Mouse (Mus musculus) stomach, postnatal 0 days (tissue): ENCODE measurements around the gene Gnb1l.

Experiments used
- CTCF ChIP-seq: IDR thresholded peaks from 2 replicates; pipeline ENCODE4 v1.5.1; 2016; ENCODE audit warnings: antibody characterized with exemption, low read depth, mild to moderate bottlenecking, moderate library complexity
- EP300 ChIP-seq: optimal IDR thresholded peaks from 2 replicates; pipeline ENCODE3; 2016; ENCODE audit warnings: antibody characterized with exemption

- TF ChIP-seq EP300 (no peak), CTCF (no peak)
Measured at GRCm38 (mm10) chr16:18596255-18596654, 97.7 kb downstream of the Gnb1l start.
